Mouse (Mus musculus) 3T3-L1 (cell line): Measurements from ENCODE around the gene Fpr2.
"Not testable (repeated sequence)": the region's sequence is repeated elsewhere in the genome, so short reads cannot be mapped to it uniquely, and the experiment has no call there.

Experiments
- DNase-seq: peaks from one replicate; pipeline ENCODE4 v3.0.0-alpha.2; 2015; ENCODE audit warnings: low read depth, low spot score

Gene Fpr2

DNA sequence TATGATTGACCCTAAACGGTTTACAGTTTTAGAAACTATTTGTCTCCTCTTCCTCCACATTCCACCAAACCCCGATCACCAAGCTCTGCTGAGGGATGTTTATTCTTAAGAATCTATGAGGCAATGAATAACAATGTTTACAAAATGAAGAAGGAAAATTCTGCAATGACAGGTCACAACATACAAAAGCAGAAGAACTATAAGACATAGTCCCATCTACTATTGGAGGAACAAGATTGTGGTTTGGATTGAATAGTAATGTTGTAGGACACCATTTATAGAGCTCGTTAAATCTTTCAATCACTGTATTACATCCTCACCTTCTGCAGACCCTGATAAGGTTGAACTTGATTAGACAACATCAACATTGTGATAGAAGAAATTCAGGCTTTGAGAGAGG is 5.0 kb upstream of the Fpr2 start:
- no peak for DNase-seq

DNA sequence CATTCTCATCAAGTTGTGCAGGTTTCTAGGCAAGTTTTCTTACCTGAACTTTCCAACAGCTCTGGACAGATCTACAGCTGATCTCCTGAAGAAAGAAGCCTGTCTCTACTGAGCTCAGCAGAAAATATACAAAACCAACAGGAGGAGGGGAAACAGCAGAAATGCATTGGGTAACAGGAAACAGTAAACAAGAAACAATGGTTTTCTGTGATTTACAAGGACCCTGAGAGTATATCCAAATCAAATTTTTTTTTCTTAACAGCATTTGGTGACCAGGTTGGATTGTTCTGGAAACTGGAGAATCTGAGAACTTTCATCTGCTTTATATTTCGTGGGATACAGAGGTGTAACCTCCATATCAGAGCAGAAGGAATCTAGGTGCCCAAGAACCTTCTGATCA is 3.8 kb upstream of the Fpr2 start, which contains the start of gene Fpr1:
Gene Fpr1, minus strand, starts transcription at position 101 of the 400 bp plus-strand sequence.
- DNase-seq, result no peak

DNA sequence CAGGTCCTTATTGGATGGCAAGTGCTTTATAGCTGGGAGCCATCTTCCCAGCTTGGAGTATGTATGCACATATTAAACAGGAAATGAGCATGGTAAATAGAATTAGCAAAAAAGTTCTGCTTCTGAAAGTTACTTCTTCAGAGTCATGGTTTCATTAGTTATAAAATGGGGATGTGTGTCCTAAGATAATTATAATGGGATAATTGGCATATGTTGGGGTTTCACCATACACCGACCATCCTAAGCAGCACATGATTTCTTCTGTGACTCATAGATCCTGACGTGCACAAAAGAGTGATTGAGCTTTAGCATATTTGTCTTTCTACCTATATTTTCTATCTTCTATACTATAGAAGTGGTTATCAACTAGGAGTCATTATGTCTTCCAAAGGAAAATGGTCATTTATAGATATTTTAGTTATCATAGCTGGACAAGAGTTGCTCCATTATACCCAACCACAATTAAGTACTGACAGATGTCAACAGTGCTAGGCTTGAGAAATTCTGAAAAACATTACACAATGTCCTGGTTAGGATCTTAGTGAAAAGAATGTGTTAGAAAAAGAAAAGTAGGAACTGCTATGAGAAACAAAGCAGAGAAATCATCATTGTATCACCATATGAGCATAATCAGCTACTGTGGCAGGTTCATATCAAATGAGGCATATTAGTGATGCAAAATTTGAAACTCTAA is 2.3 kb downstream of the Fpr2 start:
- DNase-seq, result no peak

DNA sequence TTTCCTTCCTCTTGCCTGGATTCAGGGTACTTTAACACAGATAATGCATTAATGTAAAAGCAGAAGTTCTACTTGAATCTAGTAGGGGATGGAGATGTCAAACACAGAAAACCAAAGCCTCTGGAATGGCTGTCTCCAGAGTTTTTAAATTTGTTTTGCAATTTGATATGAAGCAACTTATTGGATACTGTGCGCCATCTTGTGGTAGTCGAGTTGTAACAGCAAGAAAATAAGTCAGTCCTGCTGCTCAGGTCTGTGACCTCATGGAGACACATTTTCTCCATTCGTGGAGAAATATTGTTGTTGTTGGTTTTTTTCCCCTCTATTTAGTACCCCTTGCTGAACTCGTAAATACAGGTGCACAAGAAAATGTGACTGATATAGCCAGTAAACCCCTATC is 8.4 kb downstream of the Fpr2 start:
- peak; percentile 86 for DNase-seq

DNA sequence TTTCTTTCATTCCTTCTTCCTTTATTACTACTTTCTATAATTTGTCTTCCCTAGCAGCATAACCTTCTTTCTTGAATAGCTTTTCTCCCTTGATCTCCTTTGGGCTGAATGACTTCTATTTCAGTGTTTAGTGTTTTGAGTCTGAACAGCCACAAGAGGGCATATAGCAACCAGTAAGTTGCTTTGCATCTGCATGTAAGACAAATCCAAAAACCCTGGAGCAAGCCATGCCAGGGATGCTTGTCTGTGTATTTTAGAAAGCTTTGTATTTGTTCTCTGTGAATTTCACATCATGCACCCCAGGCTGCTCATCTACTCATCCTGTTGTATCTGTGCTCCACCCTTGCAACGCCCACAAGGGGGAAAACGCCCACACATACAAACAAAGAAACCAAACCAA is 11.6 kb downstream of the Fpr2 start:
- DNase-seq, result peak; percentile 62

DNA sequence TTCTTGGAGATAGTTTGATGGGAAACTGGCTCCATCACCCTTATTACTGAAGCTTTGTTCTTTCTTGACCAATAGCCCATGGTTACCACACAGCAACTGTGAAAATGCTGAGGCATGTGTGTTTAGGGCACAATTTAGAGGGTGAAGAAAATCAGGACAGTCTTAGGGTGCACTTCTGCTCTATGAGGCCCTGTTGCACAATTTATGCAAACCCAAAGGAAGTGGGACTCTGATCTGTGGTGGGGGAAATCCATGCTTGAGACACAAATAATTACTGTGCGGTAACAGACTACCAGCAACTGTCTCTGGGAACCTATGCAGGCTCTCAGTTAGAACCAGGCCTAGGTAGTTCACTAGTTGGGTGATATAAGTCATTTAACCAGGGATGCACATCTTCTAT is 13.1 kb downstream of the Fpr2 start:
- DNase-seq, result no peak

DNA sequence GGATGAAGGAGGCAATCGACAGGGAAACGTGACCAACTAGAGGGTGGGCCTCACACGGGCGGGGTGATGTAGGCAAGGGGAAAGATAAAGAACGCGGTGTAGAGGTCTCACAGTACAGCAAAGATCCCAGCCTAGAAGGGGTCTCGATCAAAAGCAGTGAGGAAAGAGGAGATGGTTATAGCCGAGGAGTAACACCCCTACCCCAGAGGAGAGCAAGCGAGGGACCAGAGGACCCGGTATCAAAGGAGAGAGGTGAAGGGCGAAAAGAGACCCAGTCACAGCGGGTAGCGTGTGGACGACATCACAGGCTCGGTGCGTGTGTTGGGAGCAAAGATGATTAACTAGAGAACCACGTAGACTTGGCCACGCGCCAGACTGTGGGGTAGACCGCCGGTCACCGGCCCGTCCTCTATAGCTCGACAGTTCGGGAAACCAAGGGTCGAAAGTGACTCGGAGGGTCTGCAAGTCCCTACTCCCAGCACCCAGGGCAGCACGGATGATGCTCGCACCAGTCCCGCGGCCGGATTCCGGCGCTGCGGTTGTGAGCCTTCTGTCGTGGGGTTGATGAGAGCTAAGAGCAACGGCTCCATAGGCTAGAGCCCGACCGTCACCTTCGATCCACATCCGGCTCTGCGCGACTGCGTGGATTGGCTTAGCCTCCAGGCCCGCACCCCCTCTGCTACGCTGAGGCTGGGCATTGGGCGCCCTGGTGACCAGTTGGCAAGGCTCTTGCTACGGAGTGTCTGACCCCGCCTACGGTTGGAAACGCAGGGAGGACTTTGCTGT is 22.2 kb downstream of the Fpr2 start:
- no peak for DNase-seq

DNA sequence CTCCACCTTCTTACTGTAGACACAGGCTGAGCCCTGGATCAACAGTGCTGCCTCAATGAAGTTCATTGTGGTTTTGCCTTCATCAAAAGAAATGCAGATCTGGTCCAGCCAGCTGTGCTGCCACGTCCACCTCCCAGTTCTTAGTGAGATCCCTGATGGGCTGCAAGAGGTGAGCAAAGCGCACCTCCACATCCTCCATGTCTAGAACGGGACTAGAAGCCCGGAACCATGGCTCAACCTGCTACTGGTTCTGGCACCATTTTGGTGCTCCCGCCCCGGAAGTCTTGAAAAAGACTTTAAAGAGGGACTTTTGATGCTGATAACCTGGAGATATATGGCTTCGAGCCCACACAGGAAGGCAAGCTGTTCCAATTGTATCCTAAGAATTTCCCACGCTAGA is 25.0 kb downstream of the Fpr2 start:
- DNase-seq, result not testable (repeated sequence)

DNA sequence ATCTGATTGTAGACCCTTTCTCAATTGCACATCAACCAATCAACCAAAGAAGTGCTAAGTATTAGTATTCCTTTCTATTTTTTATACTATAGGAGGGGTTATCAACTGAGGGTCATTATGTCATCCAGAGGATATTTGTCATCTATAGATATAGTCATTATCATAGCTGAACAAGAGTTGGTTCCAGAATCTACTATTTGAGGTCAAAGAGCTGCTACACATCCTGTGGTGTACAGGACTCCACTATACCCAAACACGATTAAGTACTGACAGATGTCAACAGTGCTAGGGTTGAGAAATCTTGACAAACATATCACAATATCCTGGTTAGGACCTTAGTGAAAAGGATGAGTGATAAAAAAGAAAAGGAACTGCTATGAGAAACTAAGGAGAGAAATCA is 29.8 kb downstream of the Fpr2 start:
- no peak for DNase-seq

DNA sequence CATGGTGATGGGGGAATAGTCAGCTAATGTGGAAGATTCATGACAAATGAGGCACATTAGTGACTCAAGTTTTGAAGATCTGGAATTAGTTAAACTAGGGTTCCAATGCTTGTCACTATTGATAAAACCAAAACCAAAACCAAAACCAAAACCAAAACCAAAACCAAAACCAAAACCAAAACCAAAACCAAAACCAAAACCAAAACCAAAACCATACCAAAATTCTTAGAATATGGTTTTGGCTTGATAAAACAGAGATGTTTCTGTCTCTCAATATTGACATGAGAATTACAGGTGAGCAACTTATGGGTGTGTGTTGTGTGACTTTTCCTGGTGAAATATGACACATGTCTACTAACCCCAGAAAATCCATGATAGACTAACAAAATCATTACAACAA is 30.2 kb downstream of the Fpr2 start:
- no peak for DNase-seq
